ENCODE assay signal across 1 mouse cellular context in the genomic region with DNA sequence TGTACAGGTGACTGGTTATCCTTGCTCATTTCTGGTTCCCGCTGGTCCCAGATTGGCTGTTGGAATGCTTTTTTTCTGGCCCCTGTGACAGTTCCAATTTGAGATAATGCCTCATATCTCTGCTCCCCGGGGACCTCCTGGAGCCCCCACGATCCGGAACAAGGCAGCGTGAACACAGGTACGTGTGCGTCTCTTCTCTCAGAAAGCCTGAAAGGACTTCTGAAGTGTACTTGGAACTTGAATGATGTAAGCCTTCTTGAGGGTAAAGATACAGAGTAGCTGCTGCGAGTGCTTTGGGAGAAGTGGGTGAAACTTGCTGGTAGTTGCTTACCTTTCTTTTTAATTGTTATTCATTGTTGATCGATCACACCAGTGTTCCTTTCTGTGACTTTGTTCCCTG.
TF ChIP-seq lines count a peak whose summit lies in the region.

No protein-coding gene starts in this region.

TF ChIP-seq in MEL, 35 proteins besides CTCF, POLR2A, EP300 and RAD21 (continued from another document):
- TF ChIP-seq ETS1 (IDR thresholded peaks at IDR 0.05; ENCODE audit: low read depth, low read length) (0 out of 2 replicates have a peak, but pooled peaks have one; percentile 19), GATA1 (IDR thresholded peaks at IDR 0.05; ENCODE audit: low read depth, low read length) (peak; percentile 50), TAL1 (IDR thresholded peaks at IDR 0.05; ENCODE audit: low read length) (0 out of 2 replicates have a peak, but pooled peaks have one; percentile 27)
